24 mouse cellular contexts compared by ENCODE assay signal in the genomic region with DNA sequence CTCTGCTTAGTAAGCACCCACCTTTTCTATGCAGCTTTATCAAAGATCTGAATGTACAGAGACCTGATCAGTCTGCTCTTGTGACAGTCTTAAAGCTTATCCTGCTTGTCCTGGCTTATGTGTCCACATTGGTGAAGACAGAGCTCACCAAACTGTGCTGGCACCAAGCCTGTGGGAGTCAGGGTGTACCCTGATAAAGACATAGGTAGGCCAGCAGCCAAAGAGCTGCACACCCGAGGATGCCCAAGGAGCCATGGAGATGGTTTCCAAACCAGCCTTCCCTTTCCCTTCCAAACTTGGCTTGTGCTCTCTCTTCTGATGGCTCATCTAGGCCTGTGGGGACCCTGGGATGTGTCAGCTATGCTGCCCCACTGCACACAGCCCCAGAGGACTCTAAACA. TPM values are rescaled to one million over a fixed set of nuclear protein-coding genes. Genes with fewer than 3 reads are reported as not detected.
DNase-seq lines count a peak whose midpoint lies in the region; ATAC-seq and TF ChIP-seq lines count a peak whose summit lies in the region.
"Had no signal": no experiment of that assay in that cellular context is flagged by ENCODE, and none has a peak within 500 bp of the region (broad histone marks: within the 10 kb centered on the region; RNA-seq: fewer than 3 reads in every experiment).

No protein-coding gene starts in this region.

- no peak for TF ChIP-seq CTCF in intestine, postnatal 0 days (IDR thresholded peaks at IDR 0.05; ENCODE audit: low read depth)

- ATAC-seq in cerebellum, adult (ENCODE audit: insufficient number of reproducible peaks, low FRiP score, low TSS enrichment), result no peak
- 0 out of 2 replicates have a peak, but pooled peaks have one; percentile 16 for ATAC-seq in intestine, embryonic 16.5 days
- ATAC-seq in intestine, postnatal 0 days, result no peak
- ATAC-seq: CD4-positive, CD25-positive, alpha-beta regulatory T cell, adult 4 months; forebrain, embryonic 16.5 days had no signal

- DNase-seq in cerebellum, postnatal 10 days, result peak; percentile 19 to 23
- peak; percentile 31 for DNase-seq in urinary bladder, postnatal 14 days (ENCODE audit: low spot score)
- no peak for DNase-seq in urinary bladder, postnatal 4 days (ENCODE audit: low spot score in 2 of 2)
- no peak for DNase-seq in left cerebral cortex, postnatal 25 days (ENCODE audit: low spot score in 2 of 2)
- DNase-seq: adrenal gland, adult 8-10 months; adrenal gland, postnatal 36 days; B cell, adult 2 months; cerebellum, adult 11-12 months; cerebellum, adult 9-11 months; embryo, embryonic 11 days; gastrocnemius, postnatal 10 days had no signal

- H3K9me3 ChIP-seq in intestine, embryonic 16.5 days (ENCODE audit: control insufficient read depth, low read length), result no peaks in the 10 kb centered on the region; the same call in 1 of the 2 replicates
- no peaks in the 10 kb centered on the region for H3K9me3 ChIP-seq in intestine, postnatal 0 days (ENCODE audit: control insufficient read depth)

- no peaks in the 10 kb centered on the region for H3K36me3 ChIP-seq in intestine, embryonic 16.5 days (ENCODE audit: control insufficient read depth, insufficient read depth, low read length)
- H3K36me3 ChIP-seq in intestine, postnatal 0 days (ENCODE audit: control insufficient read depth, insufficient read depth), result no peaks in the 10 kb centered on the region
- H3K36me3 ChIP-seq: embryonic facial prominence, embryonic 15.5 days; forebrain, embryonic 12.5 days; G1E; heart, embryonic 12.5 days; hindbrain, embryonic 10.5 days had no signal

- intact Hi-C loops in left cerebral cortex, postnatal 25 days (cut with DNase I), result no loop called here

- H3K27me3 ChIP-seq in intestine, embryonic 16.5 days (replicated peaks; ENCODE audit: control insufficient read depth, insufficient read depth, low read length), result peaks cover 8% of the 10 kb centered on the region; the same call in 1 of the 2 replicates
- 0 out of 2 replicates have a peak, but pooled peaks cover 10% of the 10 kb centered on the region for H3K27me3 ChIP-seq in intestine, postnatal 0 days (replicated peaks; ENCODE audit: control insufficient read depth, insufficient read depth, low read length)

- no peak overlapping the region for H3K9ac ChIP-seq in intestine, embryonic 16.5 days (ENCODE audit: low read depth, low read length)
- H3K9ac ChIP-seq in intestine, postnatal 0 days (ENCODE audit: low read depth, low read length), result no peak overlapping the region
- H3K9ac ChIP-seq: embryonic facial prominence, embryonic 15.5 days; forebrain, embryonic 12.5 days; heart, embryonic 12.5 days; hindbrain, embryonic 14.5 days had no signal

- WGBS in intestine, embryonic 16.5 days, result 76% methylated on average over 1 of the region's 1 CpGs
- WGBS in intestine, postnatal 0 days, result 61% methylated on average over 1 of the region's 1 CpGs

- no peak overlapping the region for H3K27ac ChIP-seq in intestine, embryonic 16.5 days (ENCODE audit: low read length)
- H3K27ac ChIP-seq in intestine, postnatal 0 days (ENCODE audit: low read depth, low read length), result no peak overlapping the region
- H3K27ac ChIP-seq: embryonic facial prominence, embryonic 15.5 days; forebrain, embryonic 12.5 days; hindbrain, embryonic 10.5 days; hindbrain, embryonic 14.5 days had no signal

- no peak overlapping the region for H3K4me3 ChIP-seq in intestine, embryonic 16.5 days (ENCODE audit: low read length)
- H3K4me3 ChIP-seq in intestine, postnatal 0 days (ENCODE audit: low read depth, low read length), result no peak overlapping the region
- H3K4me3 ChIP-seq: embryonic facial prominence, embryonic 15.5 days; forebrain, embryonic 12.5 days; heart, embryonic 12.5 days; hindbrain, embryonic 10.5 days had no signal

- H3K4me2 ChIP-seq in intestine, embryonic 16.5 days (ENCODE audit: low read depth, low read length), result no peak overlapping the region
- H3K4me2 ChIP-seq in intestine, postnatal 0 days (replicated peaks; ENCODE audit: low read depth), result no peak overlapping the region
- H3K4me2 ChIP-seq: embryonic facial prominence, embryonic 15.5 days; forebrain, embryonic 12.5 days; heart, embryonic 12.5 days; hindbrain, embryonic 14.5 days had no signal

- no peaks in the 10 kb centered on the region for H3K4me1 ChIP-seq in intestine, embryonic 16.5 days (ENCODE audit: control insufficient read depth, insufficient read depth, low read length)
- H3K4me1 ChIP-seq in intestine, postnatal 0 days (replicated peaks; ENCODE audit: control insufficient read depth, insufficient read depth, low read length), result no peaks in the 10 kb centered on the region
- H3K4me1 ChIP-seq: embryonic facial prominence, embryonic 15.5 days; heart, embryonic 12.5 days; hindbrain, embryonic 10.5 days had no signal

RNA-seq across cellular contexts. Expression of a gene that starts 6.9 kb away (rescaled TPM):
- 0.18 and 0.22 TPM in 2 replicates for polyA plus RNA-seq in intestine, embryonic 16.5 days (2015; fragmentation: Nextera tagmentation; extraction: Ambion mirVana)
- 0.26 and 0.34 TPM in 2 replicates for polyA plus RNA-seq in intestine, postnatal 0 days (2015; fragmentation: Nextera tagmentation; extraction: Ambion mirVana)
- 10 to 100 TPM; 75.2 to 82.4 TPM for total RNA-seq in left cerebral cortex, postnatal 25 days (2021)
- total RNA-seq: common myeloid progenitor, adult 5-6 weeks; heart, postnatal 25 days had no signal
- polyA plus RNA-seq: CD4-positive, CD25-positive, alpha-beta regulatory T cell, adult 4 months; G1E had no signal

Comparison
In these comparisons a context has a peak if more than half of its experiments do, and no peak if none do; other contexts are left out.
1. DNase-seq: peak in cerebellum, postnatal 10 days (2 of 2) and urinary bladder, postnatal 14 days (single experiment); none in urinary bladder, postnatal 4 days (0 of 2) and left cerebral cortex, postnatal 25 days (0 of 2).